Mouse (Mus musculus) kidney, postnatal 4 days (tissue): ENCODE results near the gene Plxnd1.
A peak's percentile ranks its signal among the peaks of the same experiment; 100 is the strongest.

Source experiments
- DNase-seq, 2 experiments: peaks; one replicate each; pipeline ENCODE4 v3.0.0; 2021; ENCODE audit warnings: mixed read lengths in 2 of 2

The Plxnd1 gene

DNA sequence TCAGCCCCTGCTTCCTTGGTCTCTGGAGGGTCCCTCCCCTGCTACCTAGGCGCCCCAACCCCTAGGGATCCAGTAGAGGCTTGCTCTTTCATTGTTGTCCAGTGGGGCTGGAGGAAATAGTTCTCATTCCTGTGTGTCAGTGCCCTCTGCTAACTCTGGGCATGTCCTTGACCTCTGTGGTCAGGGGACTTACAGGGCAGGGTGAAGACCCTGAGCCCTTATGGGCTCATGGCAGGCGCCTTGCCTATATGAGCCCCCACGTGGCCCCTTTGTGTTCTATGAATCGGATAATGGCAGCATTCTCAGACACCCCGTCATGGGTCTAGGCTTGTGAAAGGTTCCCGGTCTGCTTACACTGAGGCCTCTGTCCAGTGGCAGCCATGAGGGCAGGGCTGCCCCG lies 4.0 kb upstream of the Plxnd1 start:
- no peak for DNase-seq

DNA sequence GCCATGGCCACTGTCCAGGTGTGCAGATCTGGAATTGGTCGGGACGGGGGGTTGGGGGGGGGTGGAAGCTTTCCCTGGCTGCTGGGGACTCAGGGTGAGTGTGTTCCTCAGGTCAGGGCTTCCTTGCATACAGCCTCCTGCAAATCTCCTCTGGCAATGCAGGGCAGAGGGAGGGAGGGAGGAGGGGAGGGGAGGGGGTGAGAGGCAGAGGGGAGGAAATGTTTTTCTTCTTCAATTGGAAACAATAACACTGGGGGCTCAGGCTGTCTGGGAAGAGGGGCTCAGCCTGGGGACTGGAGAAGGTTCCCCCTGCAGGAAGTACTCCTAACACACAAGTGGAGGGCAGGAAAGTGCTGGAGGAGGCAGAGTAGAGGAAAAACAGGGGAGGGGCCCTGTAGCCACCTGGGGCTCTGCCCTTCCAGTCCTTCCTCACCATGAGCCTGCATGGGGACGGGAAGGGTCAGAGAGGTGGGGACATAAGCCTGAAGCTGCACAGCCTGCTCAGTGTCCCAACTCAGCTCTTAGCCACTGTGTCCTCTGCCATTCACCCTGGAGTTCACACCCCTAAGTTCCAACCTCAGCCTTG lies 3.0 kb upstream of the Plxnd1 start:
- no peak for DNase-seq

DNA sequence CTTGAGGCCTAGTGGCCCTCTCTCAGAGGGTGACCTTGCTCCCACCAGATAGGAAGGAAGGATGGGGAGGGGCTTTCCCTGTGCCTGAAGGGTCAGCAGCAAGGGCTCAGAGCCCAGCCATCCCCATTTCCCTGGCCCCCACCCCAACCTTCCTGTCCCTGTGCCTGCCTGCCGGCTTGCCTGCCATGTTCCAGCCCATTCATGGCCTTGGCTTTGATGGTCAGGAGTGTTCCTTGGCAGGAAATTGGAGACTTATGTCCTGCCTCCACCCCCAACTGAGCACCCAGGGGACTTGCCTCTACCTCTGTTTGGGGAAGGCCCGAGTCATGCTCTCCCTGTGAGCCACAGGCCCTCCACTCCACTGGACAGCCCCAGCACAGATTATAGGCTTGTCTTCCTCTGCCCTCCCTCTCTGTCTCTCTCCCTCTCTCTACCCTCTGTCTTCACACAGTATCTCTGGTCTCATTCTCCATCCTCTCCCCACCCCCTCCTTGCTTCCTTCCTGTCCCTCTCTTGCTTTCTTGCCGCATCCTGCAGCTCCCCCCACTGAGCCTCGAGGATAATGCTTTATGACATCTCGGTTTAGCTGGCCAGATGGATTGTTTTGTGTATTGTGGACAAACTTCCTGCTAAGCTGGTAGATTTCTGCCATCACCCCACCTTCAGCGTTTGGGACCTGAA lies 1.5 kb upstream of the Plxnd1 start:
- DNase-seq = peak; percentile 68 to 80

DNA sequence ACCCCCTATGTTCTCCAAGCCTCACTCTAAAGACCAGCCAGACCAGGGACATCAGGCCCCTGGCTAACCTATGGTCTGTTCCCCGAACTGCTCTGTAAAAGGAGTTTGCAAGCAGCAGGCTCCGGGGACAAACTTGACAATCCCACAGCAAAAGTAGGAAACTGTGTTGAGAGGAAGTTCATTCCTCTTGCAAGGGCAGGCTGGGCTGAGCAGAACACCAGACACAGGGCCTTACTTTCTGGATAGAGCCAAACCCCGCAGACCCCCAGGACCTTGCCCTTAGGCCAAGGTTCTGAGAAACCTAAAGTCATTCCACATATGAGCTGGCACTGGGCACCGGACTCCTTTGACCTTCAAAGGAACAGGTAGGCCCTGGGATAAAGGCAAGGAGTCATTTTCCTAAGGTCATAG lies 731 bp upstream of the Plxnd1 start:
- peak in 1 of 2 experiments; percentile 56 for DNase-seq

DNA sequence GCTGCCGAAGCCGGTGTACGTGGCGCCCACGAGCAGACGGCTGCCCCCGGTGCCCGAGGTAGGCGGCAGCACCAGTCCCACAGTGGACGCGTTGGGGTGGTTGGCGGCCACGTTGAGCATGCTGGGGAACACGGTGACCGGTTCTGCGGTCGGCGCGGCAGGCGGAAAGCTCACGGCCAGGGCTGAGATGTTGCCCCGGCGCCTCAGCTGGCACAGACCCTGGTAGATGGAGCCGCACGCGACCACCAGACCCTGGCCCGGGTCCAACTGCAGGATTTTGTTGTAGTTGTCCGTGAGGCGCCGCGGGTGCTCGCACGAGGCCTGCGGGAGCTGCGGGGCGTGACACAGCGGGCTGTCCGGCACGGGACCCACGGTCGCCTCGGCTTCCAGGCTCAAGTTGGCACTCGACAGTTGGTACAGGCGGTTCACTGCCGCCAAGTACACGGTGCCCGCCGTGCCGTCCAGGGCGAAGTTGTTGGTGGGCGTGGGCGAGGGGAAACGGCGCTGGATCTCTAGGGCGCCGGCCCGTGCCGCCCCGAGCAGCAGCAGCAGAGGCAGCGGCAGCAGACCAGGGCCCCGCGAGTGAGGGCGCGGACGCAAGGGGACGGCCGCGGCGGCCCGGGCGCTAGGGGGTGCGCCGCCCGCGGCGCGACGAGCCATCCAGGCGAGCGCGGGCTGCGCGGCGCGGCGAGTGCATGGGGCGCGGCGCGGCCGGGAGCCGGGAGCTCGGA lies 494 bp downstream of the Plxnd1 start:
- DNase-seq = peak; percentile 62 to 70

DNA sequence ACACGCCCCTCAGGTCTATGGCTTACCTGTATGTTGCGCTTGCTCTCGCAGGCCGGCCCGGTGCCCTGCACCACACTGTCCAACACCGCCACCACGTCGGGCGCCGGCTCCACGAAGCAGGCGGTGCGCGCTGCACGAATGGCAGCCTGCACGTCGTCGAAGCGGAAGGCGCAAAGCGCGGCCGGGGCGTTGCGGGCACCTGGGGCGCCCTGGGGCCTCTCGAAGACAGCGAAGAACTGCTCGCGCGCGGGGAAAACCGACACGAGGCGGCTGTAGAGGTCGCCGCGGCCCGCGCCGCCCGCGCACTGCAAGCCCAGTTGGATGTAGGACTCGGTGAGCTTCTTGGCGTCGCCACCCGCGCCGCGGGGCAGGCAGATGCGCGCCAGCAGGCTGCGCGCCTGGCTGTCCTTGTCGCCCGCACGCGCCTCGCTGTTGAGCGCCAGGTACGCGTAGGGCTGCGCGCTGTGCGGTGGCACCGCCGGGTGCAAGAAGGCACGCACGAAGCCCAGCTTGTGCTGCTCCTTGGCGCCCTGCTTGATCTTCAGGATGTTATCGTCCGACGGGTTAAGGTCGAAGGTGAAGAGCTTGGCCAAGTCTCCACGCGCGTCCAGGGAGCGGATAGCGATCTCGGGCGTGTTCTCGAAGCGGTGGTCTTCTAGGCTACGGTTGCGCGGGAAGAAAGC lies 1.2 kb downstream of the Plxnd1 start:
- peak; percentile 53 to 68 for DNase-seq

DNA sequence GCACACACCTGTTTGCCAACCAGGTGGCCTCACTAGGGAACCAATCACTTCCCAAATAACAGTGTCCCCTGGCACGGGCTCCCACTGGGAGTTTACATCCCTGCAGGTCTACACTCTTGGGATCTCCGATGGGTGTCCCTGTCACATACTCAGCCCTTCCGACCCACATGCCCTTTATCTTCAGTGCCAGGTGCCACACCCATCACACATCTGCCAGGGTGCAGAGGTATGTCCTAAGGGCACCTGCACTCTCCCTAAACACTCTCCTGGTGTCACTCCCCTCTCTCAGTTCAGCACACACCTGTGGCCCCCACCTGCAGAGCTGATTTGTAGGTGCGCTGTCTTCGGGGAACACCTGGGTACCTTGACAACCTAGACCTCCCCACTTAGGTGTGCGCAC lies 1.8 kb downstream of the Plxnd1 start:
- no peak for DNase-seq

DNA sequence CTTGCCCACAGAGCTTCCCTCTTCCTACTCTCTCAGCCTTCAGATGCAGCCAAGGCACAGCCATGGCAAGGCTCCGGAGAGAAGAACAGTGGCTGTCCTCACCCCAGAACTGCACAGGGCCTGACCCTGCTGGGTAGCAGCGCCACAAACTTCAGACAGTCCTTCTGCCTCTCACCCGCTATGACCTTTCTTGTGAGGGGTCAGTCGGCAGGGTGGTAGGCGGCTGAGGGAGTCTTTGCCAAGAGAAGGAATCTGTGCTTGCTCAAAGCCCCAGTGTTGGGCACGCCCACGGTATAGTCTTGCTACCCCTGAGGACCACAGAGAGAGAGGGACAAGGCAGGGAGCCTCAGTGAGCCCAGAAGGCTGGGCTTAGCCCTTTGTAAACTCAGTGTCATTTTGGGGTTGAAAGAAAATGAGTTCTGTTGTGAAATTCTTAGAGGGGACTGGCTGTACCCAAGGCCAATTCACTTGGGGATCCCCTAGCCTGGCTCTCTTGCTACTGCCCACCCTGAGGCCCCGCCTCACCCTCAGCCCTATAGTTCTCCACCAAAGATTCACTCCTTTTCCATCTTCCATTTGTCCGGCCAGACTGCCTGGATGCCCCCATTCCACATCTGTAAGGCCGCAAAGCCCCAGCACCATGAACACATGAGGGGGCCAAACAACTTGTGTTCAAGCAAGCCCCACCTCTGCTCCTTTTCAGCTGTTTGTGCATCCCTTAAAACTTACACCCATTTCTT lies 2.8 kb downstream of the Plxnd1 start:
- DNase-seq = peak; percentile 55 to 67

DNA sequence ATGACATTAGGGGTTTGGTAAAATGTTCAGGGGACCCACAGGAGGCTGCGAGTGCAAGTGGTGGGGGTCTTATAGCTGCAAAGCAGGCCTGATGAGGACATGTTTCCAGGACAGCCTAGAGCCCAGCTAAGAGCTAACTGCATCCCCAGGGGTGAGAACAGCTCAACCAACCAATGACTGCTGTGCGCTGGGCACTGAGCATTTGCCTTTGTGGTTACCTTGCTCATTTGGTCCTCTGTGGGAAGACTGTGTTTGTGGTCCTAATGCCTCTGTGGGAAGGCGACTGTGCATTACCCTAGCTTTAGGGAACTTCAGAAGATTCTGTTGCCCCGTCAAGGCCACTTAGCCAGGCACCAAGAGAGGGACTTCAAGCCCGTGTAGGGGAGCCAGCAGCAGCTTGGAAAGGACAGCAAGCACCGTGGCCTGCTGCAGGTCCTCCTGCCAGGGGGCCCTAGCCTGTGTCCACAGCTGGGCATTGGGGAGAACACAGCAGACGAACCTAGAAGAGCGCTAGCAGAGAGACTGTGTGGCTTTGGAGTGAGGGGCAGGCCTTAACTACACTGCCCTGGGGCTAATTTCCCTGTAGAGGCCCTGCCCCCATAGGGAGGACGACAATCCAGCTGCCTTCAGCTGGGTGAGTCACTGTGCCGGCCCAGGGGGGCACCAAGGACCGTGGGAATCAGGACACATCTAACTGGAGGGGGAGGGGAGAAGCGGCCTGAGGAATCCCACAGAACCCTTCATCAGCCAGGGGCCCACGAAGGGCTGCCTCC lies 3.5 kb downstream of the Plxnd1 start:
- DNase-seq = peak; percentile 69 to 79

DNA sequence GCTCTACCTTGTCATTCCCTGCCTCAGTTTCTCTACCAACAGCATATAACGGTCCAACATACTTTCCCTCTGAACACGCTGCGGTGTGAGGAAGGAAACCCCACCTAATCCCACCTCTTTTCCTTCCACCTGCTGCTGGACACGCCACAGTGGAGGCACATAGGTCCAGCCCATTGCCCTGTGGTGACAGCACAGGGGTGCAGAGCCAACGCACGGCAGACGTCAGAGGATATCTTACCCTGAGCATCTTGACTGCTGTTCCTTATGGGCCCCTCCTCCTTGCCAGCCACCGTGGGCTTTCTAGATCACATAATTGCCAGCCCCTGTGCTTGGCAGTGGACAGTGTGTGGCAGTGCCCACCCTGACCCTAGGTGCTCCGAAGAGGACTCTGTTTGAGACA lies 4.3 kb downstream of the Plxnd1 start:
- no peak for DNase-seq

DNA sequence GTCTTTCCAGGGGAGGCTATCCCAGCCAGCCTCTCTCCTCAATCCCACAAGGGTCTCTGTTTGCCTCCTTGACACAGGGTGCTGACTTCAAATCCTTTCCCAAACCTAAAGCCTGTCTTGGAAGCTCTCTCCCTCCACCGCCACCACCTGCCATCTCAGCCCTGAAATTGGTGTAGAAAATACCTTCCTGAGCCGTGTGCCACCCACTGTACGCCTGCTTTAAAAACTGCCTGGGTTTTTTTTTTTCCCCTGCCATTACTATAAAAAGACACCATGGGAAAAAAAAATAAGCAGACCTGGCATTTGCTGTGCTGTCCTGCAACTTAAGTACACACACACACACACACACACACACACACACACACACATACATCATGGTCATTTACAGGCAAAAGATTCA lies 4.7 kb downstream of the Plxnd1 start:
- no peak for DNase-seq

DNA sequence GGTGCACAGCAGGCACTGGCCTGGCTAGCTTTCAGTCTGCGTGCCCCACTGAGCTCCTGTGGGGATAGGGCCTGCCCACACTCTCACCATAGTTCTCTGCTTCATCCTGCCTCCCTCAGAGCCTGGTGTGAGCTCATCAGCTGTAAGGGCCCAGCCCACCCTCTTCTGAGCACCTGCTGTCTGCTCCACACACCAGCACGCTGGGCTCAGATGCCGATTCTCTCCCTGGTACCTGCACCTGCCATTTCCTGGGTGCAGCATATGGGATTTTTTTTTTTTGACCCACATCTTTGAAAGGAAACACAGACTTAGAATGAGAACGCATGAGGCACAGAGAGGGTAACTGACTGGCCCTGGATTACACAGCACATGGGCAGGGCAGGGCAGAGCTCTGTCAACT lies 5.2 kb downstream of the Plxnd1 start:
- no peak for DNase-seq

DNA sequence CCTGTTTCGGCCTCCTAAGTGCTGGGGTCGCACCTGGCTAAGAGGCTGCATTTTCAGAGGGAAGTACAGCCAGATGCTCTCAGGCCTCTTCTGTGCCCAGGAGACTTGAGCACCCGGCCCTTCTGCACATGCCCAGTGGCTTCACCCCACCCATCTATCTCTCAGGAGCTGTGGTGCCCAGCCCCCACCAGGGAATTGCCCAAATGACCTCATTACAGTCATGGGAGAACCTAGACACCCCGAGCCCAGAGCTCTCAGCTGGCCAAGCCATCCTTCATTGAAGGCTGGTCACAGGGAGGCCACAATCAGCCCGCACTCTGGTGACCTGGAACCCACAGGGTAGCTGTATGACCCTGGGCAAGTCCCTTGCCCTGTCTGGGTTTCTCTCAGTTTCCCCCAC lies 5.8 kb downstream of the Plxnd1 start:
- DNase-seq = no peak

DNA sequence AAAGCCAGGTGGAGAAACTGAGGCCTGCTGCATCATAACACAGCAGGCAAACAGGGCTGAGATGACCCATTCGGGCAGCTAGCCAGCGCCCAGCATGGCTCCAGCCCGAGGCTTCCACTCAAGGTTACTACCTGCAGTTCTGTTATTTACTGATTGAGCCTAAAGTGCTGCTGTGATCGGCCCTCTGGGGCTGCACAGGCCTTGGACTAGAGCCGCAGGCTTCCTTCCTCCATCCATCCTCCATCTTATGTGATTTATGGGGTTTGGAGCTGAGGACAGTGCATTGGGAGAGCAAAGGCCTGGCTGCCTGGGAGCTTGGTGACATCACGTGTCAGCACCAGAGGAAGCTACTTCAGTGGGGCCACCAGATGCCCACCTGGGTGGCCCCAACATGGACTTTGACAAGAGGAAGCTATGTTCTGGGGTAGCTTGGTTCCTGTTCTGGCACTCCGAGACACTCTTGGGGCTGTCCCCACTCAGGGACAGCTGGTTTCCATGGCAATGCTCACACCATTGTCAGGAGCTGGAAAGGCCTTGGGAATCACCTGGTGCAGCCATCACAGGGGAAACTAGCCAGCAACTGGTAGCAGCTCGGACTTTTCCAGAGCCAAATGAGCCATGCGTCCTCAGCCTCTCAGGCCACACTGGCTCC lies 7.6 kb downstream of the Plxnd1 start:
- no peak for DNase-seq

DNA sequence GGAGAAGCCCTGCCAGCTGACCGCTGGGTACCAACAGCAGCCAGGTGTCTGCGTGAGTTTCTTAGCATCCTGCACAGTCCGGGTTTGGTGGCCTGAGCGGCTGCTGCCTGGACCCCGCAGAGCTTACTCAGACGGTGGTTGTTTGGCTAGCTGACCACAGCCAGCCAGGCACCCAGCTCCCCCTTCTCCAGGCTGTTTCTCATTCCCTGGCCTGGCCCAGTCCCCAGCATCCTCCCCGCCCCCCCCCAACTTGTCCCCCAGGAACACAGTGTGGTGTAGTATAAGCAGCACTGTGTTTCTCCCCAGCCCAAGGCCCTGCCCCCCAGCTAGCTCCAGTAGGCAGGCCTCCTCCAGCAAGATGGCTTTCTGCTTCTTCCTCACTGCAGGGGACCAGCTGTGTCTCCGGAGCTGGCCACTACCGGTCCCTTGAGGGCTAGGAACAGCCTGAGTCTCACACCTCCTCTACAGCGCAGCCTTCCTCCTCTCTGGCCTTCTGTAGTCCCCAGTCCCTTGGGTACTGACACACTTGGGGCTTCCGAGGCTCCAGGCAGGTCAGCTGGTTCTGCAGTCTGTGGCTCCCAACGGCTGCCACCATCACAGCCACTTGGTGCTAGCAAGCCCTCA lies 8.2 kb downstream of the Plxnd1 start:
- DNase-seq = no peak

DNA sequence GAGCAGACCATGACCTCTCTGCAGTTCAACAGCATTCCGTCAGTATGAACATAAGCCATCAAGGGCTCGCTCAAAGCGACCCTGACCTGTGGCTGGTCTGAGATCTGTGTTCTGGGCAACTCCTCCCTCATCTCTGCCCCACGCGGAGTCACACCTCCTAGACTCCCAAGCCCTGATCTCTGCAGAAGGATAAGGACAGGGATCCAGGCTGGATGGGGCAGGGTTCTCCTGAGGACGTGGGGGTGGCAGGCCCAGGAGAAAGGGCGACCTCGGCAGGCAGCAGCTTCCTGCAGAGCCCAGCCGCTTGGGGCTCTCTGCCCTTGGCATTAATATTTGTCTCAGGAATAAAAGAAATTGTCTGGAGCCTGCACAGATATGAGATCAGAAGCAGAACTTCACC lies 9.2 kb downstream of the Plxnd1 start:
- DNase-seq = no peak

DNA sequence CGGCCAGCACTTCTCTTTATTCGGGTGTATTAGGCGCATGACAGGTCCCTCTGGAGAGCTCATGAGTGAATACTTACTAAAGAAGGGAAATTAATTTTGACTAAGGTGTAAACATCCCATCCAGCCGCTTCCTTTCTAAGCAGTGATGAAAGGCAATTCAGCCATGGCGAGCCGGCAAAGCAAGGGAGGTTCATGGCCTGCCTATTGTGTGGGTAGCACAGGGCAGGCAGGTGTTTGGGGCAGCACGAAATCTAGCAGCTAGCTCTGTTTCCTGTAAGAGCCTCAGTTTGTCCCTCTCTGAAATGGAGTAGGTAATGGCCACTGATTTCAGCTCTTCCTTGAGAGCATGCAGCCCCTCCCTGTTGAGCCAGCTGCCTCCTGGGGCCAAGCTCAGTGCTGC lies 10.2 kb downstream of the Plxnd1 start:
- no peak for DNase-seq

DNA sequence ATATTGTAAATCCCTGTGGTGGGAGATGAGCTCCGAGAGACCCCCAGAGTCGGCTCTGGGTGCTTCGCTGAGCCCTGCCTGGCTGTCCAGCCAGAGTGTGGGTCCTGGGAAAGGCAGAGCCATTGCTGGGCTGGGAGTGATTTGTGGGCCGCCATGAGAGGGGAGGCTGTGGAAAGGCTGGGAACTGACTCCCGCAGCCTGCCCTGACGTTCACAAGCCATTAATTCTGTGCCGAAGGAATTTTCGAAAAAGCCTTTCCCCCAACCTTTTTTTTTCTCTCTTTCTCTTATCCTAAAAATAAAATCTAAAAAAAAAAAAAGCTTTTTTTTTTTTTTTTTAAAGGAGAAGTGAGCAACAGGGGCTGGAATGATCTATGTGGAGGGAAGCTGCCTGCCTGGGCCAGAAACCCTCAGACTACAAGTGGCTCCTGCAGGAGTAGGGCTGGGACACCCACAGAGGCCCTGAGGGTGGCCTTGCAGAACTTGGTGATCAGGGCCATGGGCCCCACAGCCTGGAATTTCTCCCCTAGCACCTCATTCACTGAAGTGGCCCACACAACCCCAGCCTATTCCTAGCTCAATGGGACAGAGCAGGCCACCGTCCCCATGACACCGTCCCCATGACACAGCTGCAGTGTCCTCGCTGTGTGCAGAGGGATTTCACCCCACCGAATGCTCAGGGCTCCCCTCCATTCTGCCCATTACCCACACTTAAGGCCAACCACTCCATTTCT lies 11.3 kb downstream of the Plxnd1 start:
- peak; percentile 74 to 82 for DNase-seq

DNA sequence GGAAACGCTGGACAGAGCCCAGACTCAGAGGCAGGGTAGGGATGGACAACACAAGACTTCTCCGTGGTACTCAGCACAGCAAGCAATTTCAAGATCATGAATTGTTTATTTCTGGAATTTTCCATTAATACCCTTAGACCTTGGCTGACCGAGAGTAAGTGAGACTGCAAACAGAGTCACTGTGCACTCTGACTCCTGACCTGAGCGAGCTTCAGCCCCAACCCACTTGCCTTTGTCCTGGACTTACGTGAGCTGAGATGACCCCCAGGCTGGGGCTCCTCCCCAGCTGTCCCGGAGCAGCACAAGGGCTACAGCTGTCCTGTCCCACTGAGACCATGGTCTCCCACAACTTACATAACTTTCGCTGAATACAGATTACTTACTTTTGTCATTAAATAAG lies 11.9 kb downstream of the Plxnd1 start:
- DNase-seq = peak; percentile 43 to 64

DNA sequence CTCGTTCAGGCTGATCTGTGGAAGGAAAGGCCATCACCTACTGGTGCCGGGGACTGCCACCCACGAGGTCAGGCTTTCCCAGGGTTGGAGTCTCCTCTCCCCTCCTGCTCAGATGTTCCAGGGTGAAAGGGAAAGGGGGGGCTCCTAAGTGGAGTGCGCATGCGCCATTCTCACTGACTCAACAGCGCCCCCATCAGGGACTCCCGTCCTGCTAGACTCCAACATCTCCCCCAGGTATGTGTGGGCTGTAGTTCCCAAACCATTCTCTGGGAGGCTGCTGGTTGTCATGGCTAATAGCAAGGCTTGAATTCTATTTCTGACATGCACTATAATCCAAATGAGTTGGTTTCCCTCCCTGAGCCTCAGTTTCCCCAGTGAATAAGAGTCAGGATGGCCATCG lies 16.2 kb downstream of the Plxnd1 start:
- peak in 1 of 2 experiments; percentile 45 for DNase-seq
